Mouse (Mus musculus): ENCODE measurements around the gene Pde9a.

GRCm38 (mm10) chr17:31452816-31453215 is 66.8 kb downstream of the Pde9a start:
- TF ChIP-seq CTCF (conservative IDR thresholded peaks at IDR 0.05; ENCODE audit: insufficient read depth, insufficient read length, low read depth, low read length), result no peak
- no peak for TF ChIP-seq POLR2A (IDR thresholded peaks at IDR 0.05; ENCODE audit: low read depth, low read length)
